Mouse (Mus musculus): ENCODE data around the gene Noxa1. TPM values are rescaled to one million over a fixed set of nuclear protein-coding genes. Genes with fewer than 3 reads are reported as not detected.

The Noxa1 gene
- polyA plus RNA-seq, 1 experiment from 2014 or later, result 0.43 TPM

DNA sequence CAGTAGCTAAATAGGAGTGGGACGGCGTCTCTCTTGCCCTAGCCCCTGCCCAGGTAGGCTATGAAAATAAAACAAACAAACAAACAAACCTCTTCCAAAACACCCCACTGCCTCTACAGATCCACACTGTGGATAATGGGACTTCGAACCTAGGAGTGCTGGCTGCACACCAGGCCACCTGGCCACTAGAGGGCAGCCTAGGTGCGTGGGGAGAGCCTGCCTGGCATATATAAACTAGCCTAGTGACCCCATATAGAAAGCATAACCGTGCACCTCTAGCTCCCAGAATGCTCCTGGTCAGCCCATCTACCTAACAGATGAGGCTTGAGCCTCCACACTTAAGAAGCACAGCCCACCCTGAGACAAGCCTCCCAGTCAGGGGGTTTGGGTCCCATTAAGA is 32.3 kb upstream of the Noxa1 start:
- H3K27ac ChIP-seq, result peak overlapping the region; percentile 47; the same call in 1 of the 2 replicates
- 0 out of 2 replicates have a peak, but pooled peaks cover 5% of the 10 kb centered on the region for H3K4me1 ChIP-seq (replicated peaks; ENCODE audit: insufficient read depth, low read length)
- no peaks in the 10 kb centered on the region for H3K9me3 ChIP-seq (replicated peaks; ENCODE audit: low read length)
- 43% methylated on average over 5 of the region's 5 CpGs for WGBS
- peak; percentile 88 for TF ChIP-seq CTCF (IDR thresholded peaks at IDR 0.05; ENCODE audit: low read depth)
- H3K27me3 ChIP-seq (ENCODE audit: insufficient read depth, low read length), result no peaks in the 10 kb centered on the region
- no peaks in the 10 kb centered on the region for H3K36me3 ChIP-seq (ENCODE audit: insufficient read depth, low read length)
- no peak; the same call in 1 of the 2 replicates for ATAC-seq (replicated peaks; ENCODE audit: low FRiP score, low read depth)
- no peak overlapping the region for H3K9ac ChIP-seq (ENCODE audit: low read depth, low read length)
- DNase-seq (ENCODE audit: low spot score), result peak; percentile 66
- H3K4me2 ChIP-seq (ENCODE audit: low read length), result no peak overlapping the region
- no peak overlapping the region for H3K4me3 ChIP-seq (replicated peaks; ENCODE audit: low read depth, low read length)

DNA sequence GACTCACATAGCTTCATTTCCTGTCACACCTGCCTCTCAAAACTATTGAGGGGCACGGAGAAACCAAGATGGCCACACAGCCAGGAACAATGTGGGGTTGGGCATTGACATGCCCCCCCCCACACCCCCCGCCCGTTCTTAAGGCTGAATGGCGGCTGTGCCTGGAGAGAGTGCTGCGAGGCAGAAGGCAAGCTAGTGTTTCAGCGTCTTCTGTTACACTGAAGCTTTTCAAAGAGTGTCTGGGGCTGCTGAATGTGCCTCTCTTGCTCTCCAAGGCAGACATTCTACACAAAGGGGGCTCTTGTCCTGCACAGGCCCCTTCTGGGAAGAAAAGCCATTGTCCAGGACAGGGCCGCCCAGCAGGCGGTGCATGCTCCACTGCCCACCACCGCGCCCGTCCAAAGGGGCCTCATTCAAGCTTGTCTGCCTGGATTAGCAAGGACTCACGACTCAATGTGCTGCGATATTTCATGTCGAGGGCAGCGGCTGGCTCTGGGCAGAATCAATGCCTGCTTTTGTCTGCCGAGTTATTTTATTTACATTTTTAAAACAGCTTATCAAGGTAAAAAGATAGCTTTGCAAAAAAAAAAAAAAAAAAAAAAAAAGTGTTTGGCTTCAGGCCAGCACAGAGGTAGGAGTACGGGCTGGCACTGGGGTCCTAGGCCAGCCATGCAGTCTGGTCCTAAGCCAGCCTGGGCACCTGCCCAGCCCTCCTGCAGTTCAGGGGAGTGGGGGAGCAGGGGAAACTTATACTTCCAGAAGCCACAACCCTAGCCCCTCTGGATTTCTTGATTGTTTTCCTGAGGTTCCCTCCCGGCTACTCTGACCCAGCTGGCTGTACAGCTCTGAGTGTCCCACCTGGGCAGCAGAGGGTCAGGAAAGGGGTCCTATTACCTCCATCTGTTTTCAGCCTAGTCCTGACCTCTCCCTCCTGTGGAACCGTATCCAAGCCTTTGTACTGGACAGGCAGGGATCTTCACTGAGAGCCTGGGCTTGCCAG is 31.4 kb upstream of the Noxa1 start:
- H3K4me1 ChIP-seq (replicated peaks; ENCODE audit: insufficient read depth, low read length), result 0 out of 2 replicates have a peak, but pooled peaks cover 5% of the 10 kb centered on the region
- WGBS, result 40% methylated on average over 19 of the region's 19 CpGs
- 0 out of 2 replicates have a peak, but pooled peaks have one; percentile 13 for TF ChIP-seq CTCF (IDR thresholded peaks at IDR 0.05; ENCODE audit: low read depth)
- peak overlapping the region; percentile 68 for H3K27ac ChIP-seq
- no peaks in the 10 kb centered on the region for H3K27me3 ChIP-seq (ENCODE audit: insufficient read depth, low read length)
- H3K4me3 ChIP-seq (replicated peaks; ENCODE audit: low read depth, low read length), result no peak overlapping the region
- DNase-seq (ENCODE audit: low spot score) (peak; percentile 43), ATAC-seq (replicated peaks; ENCODE audit: low FRiP score, low read depth) (peak; percentile 40; the same call in 1 of the 2 replicates)
- H3K9ac ChIP-seq (ENCODE audit: low read depth, low read length), result 0 out of 2 replicates have a peak overlapping the region, but pooled peaks have one; percentile 31
- H3K9me3 ChIP-seq (replicated peaks; ENCODE audit: low read length), result no peaks in the 10 kb centered on the region
- H3K36me3 ChIP-seq (ENCODE audit: insufficient read depth, low read length), result no peaks in the 10 kb centered on the region
- H3K4me2 ChIP-seq (ENCODE audit: low read length), result no peak overlapping the region

DNA sequence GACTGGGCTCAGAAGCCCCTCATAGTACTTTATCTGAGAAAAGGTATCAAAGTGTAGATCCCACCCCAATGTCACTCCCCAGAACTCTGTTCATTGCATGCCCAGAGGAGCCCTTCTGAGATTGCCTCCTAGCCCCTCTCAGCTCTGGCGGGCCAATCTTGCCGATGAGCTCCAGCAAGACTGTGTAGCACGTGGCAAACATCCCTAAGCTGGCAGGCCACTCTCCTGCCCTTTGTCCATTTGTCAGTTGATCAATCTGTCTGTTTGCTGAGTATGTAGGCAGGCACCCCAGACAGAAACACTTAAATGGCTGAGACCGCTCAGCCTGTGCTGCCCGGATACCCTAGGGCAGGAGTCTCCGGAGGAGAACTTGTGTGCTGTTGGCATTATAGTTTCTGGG is 30.2 kb upstream of the Noxa1 start:
- 92% methylated on average over 6 of the region's 6 CpGs for WGBS
- no peak for DNase-seq (ENCODE audit: low spot score)
- Histone ChIP-seq H3K9me3 (replicated peaks; ENCODE audit: low read length) (no peaks in the 10 kb centered on the region), H3K4me3 (replicated peaks; ENCODE audit: low read depth, low read length) (no peak overlapping the region), H3K27me3 (ENCODE audit: insufficient read depth, low read length) (no peaks in the 10 kb centered on the region), H3K9ac (ENCODE audit: low read depth, low read length) (no peak overlapping the region), H3K4me1 (replicated peaks; ENCODE audit: insufficient read depth, low read length) (0 out of 2 replicates have a peak, but pooled peaks cover 5% of the 10 kb centered on the region), H3K27ac (no peak overlapping the region), H3K4me2 (ENCODE audit: low read length) (no peak overlapping the region), H3K36me3 (ENCODE audit: insufficient read depth, low read length) (no peaks in the 10 kb centered on the region)
- no peak for TF ChIP-seq CTCF (IDR thresholded peaks at IDR 0.05; ENCODE audit: low read depth)
- ATAC-seq (replicated peaks; ENCODE audit: low FRiP score, low read depth), result no peak

DNA sequence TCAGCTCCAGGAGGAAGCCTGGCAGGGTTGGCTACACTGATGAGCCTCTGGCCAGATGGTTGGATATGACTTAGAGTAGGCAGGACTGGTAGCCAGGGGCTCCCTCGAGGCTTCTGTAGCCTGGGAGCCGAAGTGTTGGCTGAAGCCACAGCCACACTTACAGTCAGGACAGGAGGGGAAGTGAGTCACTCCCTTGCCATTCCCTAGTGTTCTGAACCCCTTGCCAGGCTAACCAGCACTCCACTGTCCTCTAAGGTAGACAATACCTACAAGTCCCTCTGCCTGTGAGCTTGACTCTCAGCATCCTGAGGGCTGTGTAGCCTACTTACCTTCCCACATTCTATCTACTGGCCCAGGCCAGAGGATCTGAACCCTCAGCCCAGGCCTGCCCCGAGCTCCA is 29.5 kb upstream of the Noxa1 start:
- no peak overlapping the region for H3K4me2 ChIP-seq (ENCODE audit: low read length)
- no peak overlapping the region for H3K9ac ChIP-seq (ENCODE audit: low read depth, low read length)
- 47% methylated on average over 3 of the region's 3 CpGs for WGBS
- no peaks in the 10 kb centered on the region for H3K27me3 ChIP-seq (ENCODE audit: insufficient read depth, low read length)
- H3K36me3 ChIP-seq (ENCODE audit: insufficient read depth, low read length), result no peaks in the 10 kb centered on the region
- no peaks in the 10 kb centered on the region for H3K9me3 ChIP-seq (replicated peaks; ENCODE audit: low read length)
- TF ChIP-seq CTCF (IDR thresholded peaks at IDR 0.05; ENCODE audit: low read depth), result no peak
- H3K4me3 ChIP-seq (replicated peaks; ENCODE audit: low read depth, low read length), result no peak overlapping the region
- ATAC-seq (replicated peaks; ENCODE audit: low FRiP score, low read depth), result no peak
- no peak for DNase-seq (ENCODE audit: low spot score)
- H3K27ac ChIP-seq, result no peak overlapping the region
- 0 out of 2 replicates have a peak, but pooled peaks cover 5% of the 10 kb centered on the region for H3K4me1 ChIP-seq (replicated peaks; ENCODE audit: insufficient read depth, low read length)

DNA sequence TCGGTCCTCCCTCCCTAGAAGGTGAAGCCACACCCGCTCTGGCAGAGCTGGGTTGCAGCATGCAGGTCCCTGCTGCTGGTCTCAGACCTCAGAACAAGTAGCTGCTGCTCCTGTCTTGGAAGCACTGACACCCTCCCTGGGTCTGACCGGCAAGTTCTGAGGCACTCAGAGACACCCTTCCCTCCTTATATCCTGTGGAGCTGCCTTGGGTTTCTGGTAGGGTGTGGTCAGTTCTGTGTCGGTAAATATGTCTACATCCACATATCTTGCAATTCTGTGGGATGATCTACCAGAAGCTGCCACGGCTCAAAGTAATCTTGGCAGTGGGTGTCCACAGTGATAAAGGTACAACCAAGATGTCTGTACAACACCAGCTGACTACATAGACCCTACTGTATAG is 28.6 kb upstream of the Noxa1 start:
- Histone ChIP-seq H3K9me3 (replicated peaks; ENCODE audit: low read length) (no peaks in the 10 kb centered on the region), H3K4me3 (replicated peaks; ENCODE audit: low read depth, low read length) (no peak overlapping the region), H3K27ac (no peak overlapping the region), H3K4me1 (replicated peaks; ENCODE audit: insufficient read depth, low read length) (0 out of 2 replicates have a peak, but pooled peaks cover 5% of the 10 kb centered on the region), H3K27me3 (ENCODE audit: insufficient read depth, low read length) (no peaks in the 10 kb centered on the region), H3K4me2 (ENCODE audit: low read length) (no peak overlapping the region), H3K36me3 (ENCODE audit: insufficient read depth, low read length) (no peaks in the 10 kb centered on the region), H3K9ac (ENCODE audit: low read depth, low read length) (no peak overlapping the region)
- DNase-seq (ENCODE audit: low spot score) (no peak), ATAC-seq (replicated peaks; ENCODE audit: low FRiP score, low read depth) (no peak)
- 83% methylated on average over 5 of the region's 5 CpGs for WGBS
- no peak for TF ChIP-seq CTCF (IDR thresholded peaks at IDR 0.05; ENCODE audit: low read depth)

DNA sequence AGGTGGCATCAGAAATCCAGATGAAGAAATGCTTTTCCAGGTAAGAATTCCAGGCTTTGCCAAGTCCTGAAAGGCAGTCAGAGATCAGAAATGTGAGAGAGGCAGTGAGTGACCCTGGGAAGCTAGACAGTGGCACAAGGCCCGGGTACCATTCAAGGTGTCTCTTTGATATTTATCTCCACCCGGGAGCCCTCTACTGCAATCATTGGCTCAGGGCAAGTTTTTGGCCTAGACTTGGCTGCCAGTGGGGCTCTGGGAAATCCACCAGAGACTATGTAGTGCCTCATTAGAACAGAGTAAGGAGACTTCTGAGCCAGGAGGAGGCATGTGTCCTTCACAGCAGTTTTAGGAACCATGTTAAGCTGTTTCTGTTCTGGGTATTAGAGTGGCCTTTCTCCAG is 27.7 kb upstream of the Noxa1 start:
- Histone ChIP-seq H3K36me3 (ENCODE audit: insufficient read depth, low read length) (no peaks in the 10 kb centered on the region), H3K27ac (no peak overlapping the region), H3K9ac (ENCODE audit: low read depth, low read length) (no peak overlapping the region), H3K4me3 (replicated peaks; ENCODE audit: low read depth, low read length) (no peak overlapping the region), H3K4me1 (replicated peaks; ENCODE audit: insufficient read depth, low read length) (0 out of 2 replicates have a peak, but pooled peaks cover 5% of the 10 kb centered on the region), H3K9me3 (replicated peaks; ENCODE audit: low read length) (no peaks in the 10 kb centered on the region), H3K4me2 (ENCODE audit: low read length) (no peak overlapping the region), H3K27me3 (ENCODE audit: insufficient read depth, low read length) (no peaks in the 10 kb centered on the region)
- ATAC-seq (replicated peaks; ENCODE audit: low FRiP score, low read depth), result no peak
- no peak for DNase-seq (ENCODE audit: low spot score)
- WGBS, result 48% methylated on average over 2 of the region's 2 CpGs
- TF ChIP-seq CTCF (IDR thresholded peaks at IDR 0.05; ENCODE audit: low read depth), result no peak
